Mouse (Mus musculus): ENCODE results near the gene Kif5a. TPM values are rescaled to one million over a fixed set of nuclear protein-coding genes. Genes with fewer than 3 reads are reported as not detected.

Kif5a gene
- total and polyA plus RNA-seq, 2 experiments from 2014 or later, result 84.0 to 223 TPM

DNA sequence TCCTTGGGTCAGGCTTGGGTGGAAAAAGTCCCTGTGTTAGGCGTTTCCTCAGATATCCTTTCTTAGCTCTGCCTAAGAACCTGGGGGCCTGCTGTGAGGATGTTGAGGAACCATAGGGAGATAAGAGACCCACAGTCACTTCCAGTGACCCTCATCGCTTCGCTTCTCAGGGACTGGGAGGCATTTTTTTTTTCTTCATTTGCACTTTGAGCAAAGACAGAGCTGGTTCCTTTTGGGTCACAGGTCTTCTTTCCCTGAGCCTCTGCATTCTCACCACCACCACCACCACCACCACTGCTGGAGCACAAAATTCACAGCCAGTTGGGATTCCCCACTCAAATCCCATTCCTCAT is 82.5 kb downstream of the Kif5a start:
- H3K27me3 ChIP-seq (ENCODE audit: insufficient read depth, low read length), result peaks cover 40% of the 10 kb centered on the region
- TF ChIP-seq CTCF (IDR thresholded peaks at IDR 0.05; ENCODE audit: low read depth), result no peak
- no peak overlapping the region for H3K4me3 ChIP-seq (ENCODE audit: low read depth, low read length)
- DNase-seq (no peak), ATAC-seq (no peak)
- H3K27ac ChIP-seq (ENCODE audit: low read depth, low read length), result no peak overlapping the region
- WGBS, result 30% methylated on average over 3 of the region's 3 CpGs
- H3K4me2 ChIP-seq (ENCODE audit: low read depth), result peak overlapping the region; percentile 41; the same call in 1 of the 2 replicates
- H3K9me3 ChIP-seq (ENCODE audit: low read length), result no peaks in the 10 kb centered on the region
- no peaks in the 10 kb centered on the region for H3K36me3 ChIP-seq (ENCODE audit: insufficient read depth)
- H3K9ac ChIP-seq, result no peak overlapping the region
- peaks cover 7% of the 10 kb centered on the region for H3K4me1 ChIP-seq (ENCODE audit: insufficient read depth)

DNA sequence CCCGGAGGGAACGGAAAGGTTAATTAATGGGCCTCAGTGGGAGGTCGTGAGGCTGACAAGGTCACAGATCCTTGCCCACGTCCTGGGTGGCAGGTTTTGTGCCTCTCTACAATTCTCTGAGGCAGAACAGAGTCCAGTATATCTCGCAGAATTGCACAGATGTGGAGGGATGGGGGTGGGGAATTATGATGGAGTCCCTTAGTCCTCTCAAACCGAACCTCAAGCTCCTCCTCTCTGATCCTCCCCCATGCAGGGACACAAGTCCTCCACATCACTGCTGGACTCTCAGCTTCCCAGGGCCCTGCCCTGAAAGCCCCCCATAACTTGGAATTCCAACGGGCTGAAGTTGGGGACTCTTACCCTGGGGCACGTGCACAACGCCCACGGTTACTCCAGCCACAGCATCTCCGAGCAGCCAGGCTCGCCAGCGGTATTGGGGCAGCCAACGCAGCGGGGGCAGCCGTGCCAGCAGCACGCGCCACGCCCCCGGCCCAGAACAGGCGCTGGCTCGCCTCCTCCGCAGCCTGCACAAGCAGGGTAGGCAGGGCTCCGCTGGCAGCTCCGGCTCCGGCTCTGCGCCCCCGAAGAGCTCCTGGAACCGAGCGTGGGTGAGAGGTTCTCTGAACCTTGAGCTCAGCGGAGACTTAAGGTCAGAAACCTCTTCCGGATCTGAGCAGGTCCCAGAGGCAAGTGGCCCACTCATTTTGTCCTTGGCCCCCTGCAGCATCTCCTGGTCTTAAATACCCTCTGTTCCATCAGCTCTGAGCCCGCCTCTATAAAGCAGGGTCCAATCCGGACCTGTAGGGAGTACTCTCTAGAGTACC is 83.1 kb downstream of the Kif5a start, which contains the start of gene Slc26a10:
TSS of gene Slc26a10 (minus strand) at position 775 of the 824 bp plus-strand sequence.
- DNase-seq, result peak; percentile 40
- Histone ChIP-seq H3K9me3 (ENCODE audit: low read length) (no peaks in the 10 kb centered on the region), H3K27ac (ENCODE audit: low read depth, low read length) (no peak within 1 kb of the TSS), H3K4me2 (ENCODE audit: low read depth) (peak within 1 kb of the TSS; percentile 41), H3K4me1 (ENCODE audit: insufficient read depth) (peaks cover 7% of the 10 kb centered on the region), H3K27me3 (ENCODE audit: insufficient read depth, low read length) (peaks cover 40% of the 10 kb centered on the region), H3K36me3 (ENCODE audit: insufficient read depth) (no peaks in the 10 kb centered on the region), H3K9ac (no peak within 1 kb of the TSS), H3K4me3 (ENCODE audit: low read depth, low read length) (0 out of 2 replicates have a peak within 1 kb of the TSS, but pooled peaks have one; percentile 3)
- 5% methylated on average over 34 of the region's 34 CpGs for WGBS
- TF ChIP-seq CTCF (IDR thresholded peaks at IDR 0.05; ENCODE audit: low read depth), result no peak
- ATAC-seq, result peak; percentile 36; the same call in 1 of the 2 replicates

GRCm38 (mm10) chr10:127178286-127179027 is 84.7 kb downstream of the Kif5a start:
- Histone ChIP-seq H3K9me3 (ENCODE audit: low read length) (no peaks in the 10 kb centered on the region), H3K36me3 (ENCODE audit: insufficient read depth) (no peaks in the 10 kb centered on the region), H3K4me1 (ENCODE audit: insufficient read depth) (peaks cover 7% of the 10 kb centered on the region), H3K9ac (0 out of 2 replicates have a peak overlapping the region, but pooled peaks have one; percentile 14), H3K4me2 (ENCODE audit: low read depth) (peak overlapping the region; percentile 52), H3K27me3 (ENCODE audit: insufficient read depth, low read length) (peaks cover 40% of the 10 kb centered on the region), H3K27ac (ENCODE audit: low read depth, low read length) (no peak overlapping the region), H3K4me3 (ENCODE audit: low read depth, low read length) (peak overlapping the region; percentile 25; the same call in 1 of the 2 replicates)
- ATAC-seq, result no peak
- no peak for TF ChIP-seq CTCF (IDR thresholded peaks at IDR 0.05; ENCODE audit: low read depth)
- DNase-seq, result no peak
- WGBS, result 4% methylated on average over 41 of the region's 41 CpGs

DNA sequence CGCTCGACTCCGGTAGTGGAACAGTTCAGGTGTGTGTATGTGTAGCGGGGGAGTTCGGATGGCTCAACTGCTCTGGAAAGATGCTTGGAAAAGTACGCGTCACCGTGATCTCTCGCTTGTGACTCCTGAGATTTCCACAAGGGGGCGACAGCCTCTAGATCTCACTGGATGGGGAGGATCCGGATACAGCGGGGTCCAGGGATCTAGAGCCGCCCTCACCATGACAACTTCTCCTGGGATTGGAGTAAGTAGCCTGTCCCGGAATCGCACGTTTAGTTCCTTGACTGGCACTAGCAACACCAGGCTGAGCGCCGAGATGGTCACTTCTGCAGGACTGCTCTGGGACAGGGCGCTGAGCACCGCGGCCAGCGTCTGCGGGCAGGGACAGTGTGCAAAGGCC is 85.4 kb downstream of the Kif5a start:
- ATAC-seq (peak; percentile 87), DNase-seq (peak; percentile 94)
- Histone ChIP-seq H3K4me1 (ENCODE audit: insufficient read depth) (peaks cover 7% of the 10 kb centered on the region), H3K4me3 (ENCODE audit: low read depth, low read length) (peak overlapping the region; percentile 25; the same call in 1 of the 2 replicates), H3K4me2 (ENCODE audit: low read depth) (peak overlapping the region; percentile 52), H3K36me3 (ENCODE audit: insufficient read depth) (no peaks in the 10 kb centered on the region), H3K9ac (0 out of 2 replicates have a peak overlapping the region, but pooled peaks have one; percentile 14), H3K27ac (ENCODE audit: low read depth, low read length) (no peak overlapping the region), H3K9me3 (ENCODE audit: low read length) (no peaks in the 10 kb centered on the region), H3K27me3 (ENCODE audit: insufficient read depth, low read length) (peaks cover 40% of the 10 kb centered on the region)
- under 1% methylated on average over 23 of the region's 23 CpGs for WGBS
- TF ChIP-seq CTCF (IDR thresholded peaks at IDR 0.05; ENCODE audit: low read depth), result peak; percentile 91

GRCm38 (mm10) chr10:127177235-127177634 is 85.9 kb downstream of the Kif5a start:
- TF ChIP-seq CTCF (IDR thresholded peaks at IDR 0.05; ENCODE audit: low read depth), result no peak
- peaks cover 7% of the 10 kb centered on the region for H3K4me1 ChIP-seq (ENCODE audit: insufficient read depth)
- WGBS, result 17% methylated on average over 9 of the region's 9 CpGs
- H3K9ac ChIP-seq, result no peak overlapping the region
- peaks cover 40% of the 10 kb centered on the region for H3K27me3 ChIP-seq (ENCODE audit: insufficient read depth, low read length)
- H3K27ac ChIP-seq (ENCODE audit: low read depth, low read length), result no peak overlapping the region
- ATAC-seq (peak; percentile 21), DNase-seq (no peak)
- H3K4me3 ChIP-seq (ENCODE audit: low read depth, low read length), result no peak overlapping the region; the same call in 1 of the 2 replicates
- no peaks in the 10 kb centered on the region for H3K36me3 ChIP-seq (ENCODE audit: insufficient read depth)
- H3K9me3 ChIP-seq (ENCODE audit: low read length), result no peaks in the 10 kb centered on the region
- peak overlapping the region; percentile 52; the same call in 1 of the 2 replicates for H3K4me2 ChIP-seq (ENCODE audit: low read depth)

GRCm38 (mm10) chr10:127176756-127177155 is 86.4 kb downstream of the Kif5a start:
- Histone ChIP-seq H3K4me3 (ENCODE audit: low read depth, low read length) (no peak overlapping the region), H3K4me1 (ENCODE audit: insufficient read depth) (peaks cover 7% of the 10 kb centered on the region), H3K9me3 (ENCODE audit: low read length) (no peaks in the 10 kb centered on the region), H3K27ac (ENCODE audit: low read depth, low read length) (no peak overlapping the region), H3K9ac (no peak overlapping the region), H3K36me3 (ENCODE audit: insufficient read depth) (peaks cover 5% of the 10 kb centered on the region), H3K27me3 (ENCODE audit: insufficient read depth, low read length) (peaks cover 40% of the 10 kb centered on the region), H3K4me2 (ENCODE audit: low read depth) (no peak overlapping the region)
- 11% methylated on average over 7 of the region's 7 CpGs for WGBS
- ATAC-seq (no peak), DNase-seq (no peak)
- TF ChIP-seq CTCF (IDR thresholded peaks at IDR 0.05; ENCODE audit: low read depth), result no peak

Data from forebrain, postnatal 0 days (tissue).